Mouse (Mus musculus): Measurements from ENCODE around the gene Atf6. TPM values are rescaled to one million over a fixed set of nuclear protein-coding genes. Genes with fewer than 3 reads are reported as not detected.

The Atf6 gene
- polyA plus RNA-seq, 1 experiment: 43.1 TPM

- H3K4me3 ChIP-seq (ENCODE audit: insufficient read depth, low read length): no peak overlapping the region
- no peak for TF ChIP-seq POLR2A (IDR thresholded peaks at IDR 0.05; ENCODE audit: borderline replicate concordance, low read depth, low read length)
- no peak for TF ChIP-seq CTCF (IDR thresholded peaks at IDR 0.05; ENCODE audit: low read depth, low read length)
- peaks cover 9% of the 10 kb centered on the region for H3K4me1 ChIP-seq (ENCODE audit: control insufficient read depth, insufficient read depth, low read length)
- no peak overlapping the region for H3K27ac ChIP-seq (ENCODE audit: insufficient read depth, low read depth, low read length)
Measured at GRCm38 (mm10) chr1:170751797-170752196, 115.8 kb downstream of the Atf6 start.

GRCm38 (mm10) chr1:170746523-170746922 is 121.0 kb downstream of the Atf6 start:
- Histone ChIP-seq H3K27ac (ENCODE audit: insufficient read depth, low read depth, low read length) (no peak overlapping the region), H3K4me1 (ENCODE audit: control insufficient read depth, insufficient read depth, low read length) (peaks cover 12% of the 10 kb centered on the region), H3K4me3 (ENCODE audit: insufficient read depth, low read length) (no peak overlapping the region)
- TF ChIP-seq CTCF (IDR thresholded peaks at IDR 0.05; ENCODE audit: low read depth, low read length) (no peak), POLR2A (IDR thresholded peaks at IDR 0.05; ENCODE audit: borderline replicate concordance, low read depth, low read length) (no peak)

- peaks cover 4% of the 10 kb centered on the region for H3K4me1 ChIP-seq (ENCODE audit: control insufficient read depth, insufficient read depth, low read length)
- H3K4me3 ChIP-seq (ENCODE audit: insufficient read depth, low read length): no peak overlapping the region
- TF ChIP-seq CTCF (IDR thresholded peaks at IDR 0.05; ENCODE audit: low read depth, low read length) (no peak), POLR2A (IDR thresholded peaks at IDR 0.05; ENCODE audit: borderline replicate concordance, low read depth, low read length) (no peak)
- no peak overlapping the region for H3K27ac ChIP-seq (ENCODE audit: insufficient read depth, low read depth, low read length)
Measured at GRCm38 (mm10) chr1:170741497-170742246, 125.9 kb downstream of the Atf6 start.

GRCm38 (mm10) chr1:170734866-170735265 is 132.7 kb downstream of the Atf6 start:
- Histone ChIP-seq H3K27ac (ENCODE audit: insufficient read depth, low read depth, low read length) (no peak overlapping the region), H3K4me3 (ENCODE audit: insufficient read depth, low read length) (no peak overlapping the region), H3K4me1 (ENCODE audit: control insufficient read depth, insufficient read depth, low read length) (peaks cover 16% of the 10 kb centered on the region)
- TF ChIP-seq POLR2A (IDR thresholded peaks at IDR 0.05; ENCODE audit: borderline replicate concordance, low read depth, low read length): no peak
- TF ChIP-seq CTCF (IDR thresholded peaks at IDR 0.05; ENCODE audit: low read depth, low read length): no peak

- peaks cover 19% of the 10 kb centered on the region for H3K4me1 ChIP-seq (ENCODE audit: control insufficient read depth, insufficient read depth, low read length)
- no peak overlapping the region for H3K4me3 ChIP-seq (ENCODE audit: insufficient read depth, low read length)
- TF ChIP-seq POLR2A (IDR thresholded peaks at IDR 0.05; ENCODE audit: borderline replicate concordance, low read depth, low read length) (no peak), CTCF (IDR thresholded peaks at IDR 0.05; ENCODE audit: low read depth, low read length) (no peak)
- no peak overlapping the region; the same call in 1 of the 2 replicates for H3K27ac ChIP-seq (ENCODE audit: insufficient read depth, low read depth, low read length)
Measured at GRCm38 (mm10) chr1:170732596-170732890, 135.0 kb downstream of the Atf6 start.

GRCm38 (mm10) chr1:170731865-170732595 is 135.5 kb downstream of the Atf6 start:
- no peak overlapping the region; the same call in 1 of the 2 replicates for H3K27ac ChIP-seq (ENCODE audit: insufficient read depth, low read depth, low read length)
- no peak for TF ChIP-seq POLR2A (IDR thresholded peaks at IDR 0.05; ENCODE audit: borderline replicate concordance, low read depth, low read length)
- TF ChIP-seq CTCF (IDR thresholded peaks at IDR 0.05; ENCODE audit: low read depth, low read length): no peak
- H3K4me3 ChIP-seq (ENCODE audit: insufficient read depth, low read length): no peak overlapping the region
- H3K4me1 ChIP-seq (ENCODE audit: control insufficient read depth, insufficient read depth, low read length): peaks cover 19% of the 10 kb centered on the region

GRCm38 (mm10) chr1:170729267-170729962 is 138.2 kb downstream of the Atf6 start:
- Histone ChIP-seq H3K27ac (ENCODE audit: insufficient read depth, low read depth, low read length) (no peak overlapping the region), H3K4me1 (ENCODE audit: control insufficient read depth, insufficient read depth, low read length) (peaks cover 21% of the 10 kb centered on the region), H3K4me3 (ENCODE audit: insufficient read depth, low read length) (no peak overlapping the region)
- TF ChIP-seq CTCF (IDR thresholded peaks at IDR 0.05; ENCODE audit: low read depth, low read length): no peak
- no peak for TF ChIP-seq POLR2A (IDR thresholded peaks at IDR 0.05; ENCODE audit: borderline replicate concordance, low read depth, low read length)

GRCm38 (mm10) chr1:170728524-170728923 is 139.0 kb downstream of the Atf6 start:
- no peak for TF ChIP-seq CTCF (IDR thresholded peaks at IDR 0.05; ENCODE audit: low read depth, low read length)
- TF ChIP-seq POLR2A (IDR thresholded peaks at IDR 0.05; ENCODE audit: borderline replicate concordance, low read depth, low read length): no peak

GRCm38 (mm10) chr1:170721560-170721959 is 146.0 kb downstream of the Atf6 start:
- H3K27ac ChIP-seq (ENCODE audit: insufficient read depth, low read depth, low read length): no peak overlapping the region
- no peak overlapping the region for H3K4me3 ChIP-seq (ENCODE audit: insufficient read depth, low read length)
- TF ChIP-seq POLR2A (IDR thresholded peaks at IDR 0.05; ENCODE audit: borderline replicate concordance, low read depth, low read length) (no peak), CTCF (IDR thresholded peaks at IDR 0.05; ENCODE audit: low read depth, low read length) (no peak)

More at GRCm38 (mm10) chr1:170728524-170728923, 139.0 kb downstream of the Atf6 start:
- H3K4me1 ChIP-seq (ENCODE audit: control insufficient read depth, insufficient read depth, low read length): peaks cover 18% of the 10 kb centered on the region
- H3K27ac ChIP-seq (ENCODE audit: insufficient read depth, low read depth, low read length): no peak overlapping the region
- no peak overlapping the region for H3K4me3 ChIP-seq (ENCODE audit: insufficient read depth, low read length)

More at GRCm38 (mm10) chr1:170721560-170721959, 146.0 kb downstream of the Atf6 start:
- H3K4me1 ChIP-seq (ENCODE audit: control insufficient read depth, insufficient read depth, low read length): peaks cover 3% of the 10 kb centered on the region; the same call in 1 of the 2 replicates
